Mouse (Mus musculus): ENCODE results near the gene Egln3. TPM values are rescaled to one million over a fixed set of nuclear protein-coding genes. Genes with fewer than 3 reads are reported as not detected.

Gene Egln3
- polyA plus RNA-seq, 1 experiment from 2014 or later = 7.3 TPM

- H3K4me2 ChIP-seq (replicated peaks; ENCODE audit: low read depth, low read length) = no peak overlapping the region
- no peak overlapping the region for H3K4me3 ChIP-seq (ENCODE audit: low read depth, low read length)
- H3K4me1 ChIP-seq (replicated peaks; ENCODE audit: control insufficient read depth, insufficient read depth, low read length) = peaks cover 5% of the 10 kb centered on the region
- H3K27me3 ChIP-seq (ENCODE audit: control insufficient read depth, insufficient read depth, low read length) = no peaks in the 10 kb centered on the region
- H3K36me3 ChIP-seq (ENCODE audit: control insufficient read depth, insufficient read depth, low read length) = no peaks in the 10 kb centered on the region
- DNase-seq (ENCODE audit: low spot score) = no peak
- H3K27ac ChIP-seq (ENCODE audit: low read depth, low read length) = no peak overlapping the region
- ATAC-seq (ENCODE audit: low FRiP score) = no peak
- WGBS = 77% methylated on average over 17 of the region's 17 CpGs
- no peak overlapping the region for H3K9ac ChIP-seq (ENCODE audit: low read depth, low read length)
- H3K9me3 ChIP-seq (ENCODE audit: control insufficient read depth, low read length) = no peaks in the 10 kb centered on the region
Measured at GRCm38 (mm10) chr12:54187812-54188600, 15.7 kb downstream of the Egln3 start.

GRCm38 (mm10) chr12:54186926-54187623 is 16.6 kb downstream of the Egln3 start:
- WGBS = 68% methylated on average over 14 of the region's 14 CpGs

GRCm38 (mm10) chr12:54184264-54184663 is 19.4 kb downstream of the Egln3 start:
- no peaks in the 10 kb centered on the region for H3K27me3 ChIP-seq (ENCODE audit: control insufficient read depth, insufficient read depth, low read length)
- H3K9me3 ChIP-seq (ENCODE audit: control insufficient read depth, low read length) = no peaks in the 10 kb centered on the region
- H3K4me2 ChIP-seq (replicated peaks; ENCODE audit: low read depth, low read length) = no peak overlapping the region
- H3K4me1 ChIP-seq (replicated peaks; ENCODE audit: control insufficient read depth, insufficient read depth, low read length) = no peaks in the 10 kb centered on the region
- H3K27ac ChIP-seq (ENCODE audit: low read depth, low read length) = no peak overlapping the region
- H3K9ac ChIP-seq (ENCODE audit: low read depth, low read length) = no peak overlapping the region
- ATAC-seq (ENCODE audit: low FRiP score) (no peak), DNase-seq (ENCODE audit: low spot score) (no peak)
- 79% methylated on average over 7 of the region's 7 CpGs for WGBS
- H3K36me3 ChIP-seq (ENCODE audit: control insufficient read depth, insufficient read depth, low read length) = no peaks in the 10 kb centered on the region
- H3K4me3 ChIP-seq (ENCODE audit: low read depth, low read length) = no peak overlapping the region

More at GRCm38 (mm10) chr12:54186926-54187623, 16.6 kb downstream of the Egln3 start:
- Histone ChIP-seq H3K27ac (ENCODE audit: low read depth, low read length) (no peak overlapping the region), H3K36me3 (ENCODE audit: control insufficient read depth, insufficient read depth, low read length) (no peaks in the 10 kb centered on the region), H3K4me1 (replicated peaks; ENCODE audit: control insufficient read depth, insufficient read depth, low read length) (peaks cover 5% of the 10 kb centered on the region), H3K9ac (ENCODE audit: low read depth, low read length) (no peak overlapping the region), H3K27me3 (ENCODE audit: control insufficient read depth, insufficient read depth, low read length) (no peaks in the 10 kb centered on the region), H3K9me3 (ENCODE audit: control insufficient read depth, low read length) (no peaks in the 10 kb centered on the region), H3K4me2 (replicated peaks; ENCODE audit: low read depth, low read length) (no peak overlapping the region), H3K4me3 (ENCODE audit: low read depth, low read length) (no peak overlapping the region)
- DNase-seq (ENCODE audit: low spot score) = no peak
- no peak for ATAC-seq (ENCODE audit: low FRiP score)

DNA sequence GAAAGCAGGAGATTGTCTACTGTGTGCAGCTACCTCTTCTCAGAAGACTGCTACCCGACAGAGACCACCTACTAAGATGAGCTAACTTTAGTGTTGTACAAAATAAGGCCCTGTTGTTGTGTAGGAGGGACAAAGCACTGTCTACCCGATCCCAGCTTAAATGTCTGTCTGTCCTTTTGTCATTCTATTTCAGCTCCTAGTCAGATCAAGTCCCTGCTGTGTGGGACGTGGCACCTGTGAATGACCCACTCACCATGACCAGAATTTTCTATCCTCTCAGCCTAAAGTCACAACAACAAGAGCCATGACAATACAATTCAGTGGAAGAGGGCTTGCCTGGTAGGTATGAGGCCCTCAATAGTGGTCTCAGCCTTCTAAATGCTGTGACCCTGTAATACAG is 25.3 kb downstream of the Egln3 start:
- DNase-seq (ENCODE audit: low spot score) (no peak), ATAC-seq (ENCODE audit: low FRiP score) (no peak)
- H3K4me2 ChIP-seq (replicated peaks; ENCODE audit: low read depth, low read length) = no peak overlapping the region
- H3K36me3 ChIP-seq (ENCODE audit: control insufficient read depth, insufficient read depth, low read length) = no peaks in the 10 kb centered on the region
- no peak overlapping the region for H3K4me3 ChIP-seq (ENCODE audit: low read depth, low read length)
- H3K9ac ChIP-seq (ENCODE audit: low read depth, low read length) = no peak overlapping the region
- no peaks in the 10 kb centered on the region for H3K4me1 ChIP-seq (replicated peaks; ENCODE audit: control insufficient read depth, insufficient read depth, low read length)
- WGBS = 44% methylated on average over 3 of the region's 3 CpGs
- H3K27me3 ChIP-seq (ENCODE audit: control insufficient read depth, insufficient read depth, low read length) = no peaks in the 10 kb centered on the region
- no peak overlapping the region for H3K27ac ChIP-seq (ENCODE audit: low read depth, low read length)
- H3K9me3 ChIP-seq (ENCODE audit: control insufficient read depth, low read length) = no peaks in the 10 kb centered on the region

GRCm38 (mm10) chr12:54168786-54169185 is 34.9 kb downstream of the Egln3 start:
- ATAC-seq (ENCODE audit: low FRiP score) (no peak), DNase-seq (ENCODE audit: low spot score) (no peak)
- no peaks in the 10 kb centered on the region for H3K4me1 ChIP-seq (replicated peaks; ENCODE audit: control insufficient read depth, insufficient read depth, low read length)
- 82% methylated on average over 4 of the region's 4 CpGs for WGBS
- no peaks in the 10 kb centered on the region for H3K9me3 ChIP-seq (ENCODE audit: control insufficient read depth, low read length)
- H3K36me3 ChIP-seq (ENCODE audit: control insufficient read depth, insufficient read depth, low read length) = no peaks in the 10 kb centered on the region
- H3K4me2 ChIP-seq (replicated peaks; ENCODE audit: low read depth, low read length) = no peak overlapping the region
- H3K27me3 ChIP-seq (ENCODE audit: control insufficient read depth, insufficient read depth, low read length) = peaks cover 2% of the 10 kb centered on the region; the same call in 1 of the 2 replicates
- H3K9ac ChIP-seq (ENCODE audit: low read depth, low read length) = no peak overlapping the region
- no peak overlapping the region for H3K4me3 ChIP-seq (ENCODE audit: low read depth, low read length)
- H3K27ac ChIP-seq (ENCODE audit: low read depth, low read length) = no peak overlapping the region

- WGBS = 85% methylated on average over 6 of the region's 6 CpGs
- H3K4me2 ChIP-seq (replicated peaks; ENCODE audit: low read depth, low read length) = no peak overlapping the region
- H3K27me3 ChIP-seq (ENCODE audit: control insufficient read depth, insufficient read depth, low read length) = peaks cover 5% of the 10 kb centered on the region; the same call in 1 of the 2 replicates
- no peaks in the 10 kb centered on the region for H3K9me3 ChIP-seq (ENCODE audit: control insufficient read depth, low read length)
- no peak overlapping the region for H3K4me3 ChIP-seq (ENCODE audit: low read depth, low read length)
- no peak for ATAC-seq (ENCODE audit: low FRiP score)
- no peak overlapping the region for H3K27ac ChIP-seq (ENCODE audit: low read depth, low read length)
- H3K4me1 ChIP-seq (replicated peaks; ENCODE audit: control insufficient read depth, insufficient read depth, low read length) = no peaks in the 10 kb centered on the region
- H3K9ac ChIP-seq (ENCODE audit: low read depth, low read length) = no peak overlapping the region
- H3K36me3 ChIP-seq (ENCODE audit: control insufficient read depth, insufficient read depth, low read length) = no peaks in the 10 kb centered on the region
- peak; percentile 27 for DNase-seq (ENCODE audit: low spot score)
Measured at GRCm38 (mm10) chr12:54167737-54168136, 35.9 kb downstream of the Egln3 start.

DNA sequence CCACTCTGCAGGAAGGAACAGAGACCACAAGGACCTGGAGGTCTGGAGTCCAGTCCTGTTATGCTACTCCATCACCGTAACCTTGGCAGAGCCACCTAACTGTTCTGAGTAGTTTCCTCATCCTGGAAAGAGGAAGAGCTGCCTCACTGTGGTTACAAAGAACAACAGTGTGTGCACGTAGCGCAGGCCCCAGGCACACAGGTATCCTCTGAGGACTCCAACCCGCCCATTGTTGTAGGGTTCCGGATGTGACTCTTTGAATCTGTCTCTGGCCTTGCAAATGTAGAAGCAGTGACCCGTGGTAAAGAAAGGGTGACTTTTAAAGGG is 39.0 kb downstream of the Egln3 start:
- no peak overlapping the region for H3K4me3 ChIP-seq (ENCODE audit: low read depth, low read length)
- ATAC-seq (ENCODE audit: low FRiP score) (no peak), DNase-seq (ENCODE audit: low spot score) (peak; percentile 25)
- H3K4me1 ChIP-seq (replicated peaks; ENCODE audit: control insufficient read depth, insufficient read depth, low read length) = peaks cover 4% of the 10 kb centered on the region; the same call in 1 of the 2 replicates
- no peaks in the 10 kb centered on the region for H3K9me3 ChIP-seq (ENCODE audit: control insufficient read depth, low read length)
- H3K9ac ChIP-seq (ENCODE audit: low read depth, low read length) = no peak overlapping the region
- no peak overlapping the region for H3K4me2 ChIP-seq (replicated peaks; ENCODE audit: low read depth, low read length)
- no peak overlapping the region for H3K27ac ChIP-seq (ENCODE audit: low read depth, low read length)
- 16% methylated on average over 6 of the region's 6 CpGs for WGBS
- H3K36me3 ChIP-seq (ENCODE audit: control insufficient read depth, insufficient read depth, low read length) = no peaks in the 10 kb centered on the region
- peaks cover 8% of the 10 kb centered on the region; the same call in 1 of the 2 replicates for H3K27me3 ChIP-seq (ENCODE audit: control insufficient read depth, insufficient read depth, low read length)

GRCm38 (mm10) chr12:54164040-54164723 is 39.5 kb downstream of the Egln3 start:
- Histone ChIP-seq H3K4me3 (ENCODE audit: low read depth, low read length) (no peak overlapping the region), H3K4me2 (replicated peaks; ENCODE audit: low read depth, low read length) (no peak overlapping the region), H3K27ac (ENCODE audit: low read depth, low read length) (no peak overlapping the region), H3K9me3 (ENCODE audit: control insufficient read depth, low read length) (no peaks in the 10 kb centered on the region), H3K27me3 (ENCODE audit: control insufficient read depth, insufficient read depth, low read length) (peaks cover 8% of the 10 kb centered on the region; the same call in 1 of the 2 replicates), H3K9ac (ENCODE audit: low read depth, low read length) (no peak overlapping the region), H3K4me1 (replicated peaks; ENCODE audit: control insufficient read depth, insufficient read depth, low read length) (peaks cover 4% of the 10 kb centered on the region; the same call in 1 of the 2 replicates), H3K36me3 (ENCODE audit: control insufficient read depth, insufficient read depth, low read length) (no peaks in the 10 kb centered on the region)
- ATAC-seq (ENCODE audit: low FRiP score) = no peak
- peak; percentile 25 for DNase-seq (ENCODE audit: low spot score)
- 19% methylated on average over 9 of the region's 9 CpGs for WGBS
